Mouse (Mus musculus) WW6 (cell line): ENCODE data around the gene Scarb1.

ENCODE experiments used
- DNase-seq: peaks from one replicate; pipeline ENCODE4 v3.0.0-alpha.2; 2013; ENCODE audit warnings: low read depth, low spot score

Scarb1 gene

DNA sequence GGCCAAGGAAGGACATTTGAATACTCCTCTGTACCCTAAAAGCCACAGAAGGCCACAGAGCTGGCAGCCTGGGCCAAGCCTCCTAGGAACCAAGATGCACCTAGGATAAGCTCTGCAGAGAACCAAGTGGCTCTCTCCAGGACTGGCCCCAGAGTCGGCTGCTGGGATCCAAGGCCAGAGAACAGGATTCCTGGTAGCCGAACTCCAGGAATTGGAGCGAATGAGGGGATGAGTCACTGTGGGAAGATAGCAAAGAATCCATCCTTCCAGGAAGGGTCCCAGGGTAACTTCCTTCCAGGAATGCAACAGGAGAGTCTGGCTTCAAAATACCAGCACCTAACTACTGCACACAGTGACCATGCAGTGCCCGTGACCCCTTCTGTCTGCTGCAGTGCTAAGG is 8.6 kb downstream of the Scarb1 start:
- no peak for DNase-seq

DNA sequence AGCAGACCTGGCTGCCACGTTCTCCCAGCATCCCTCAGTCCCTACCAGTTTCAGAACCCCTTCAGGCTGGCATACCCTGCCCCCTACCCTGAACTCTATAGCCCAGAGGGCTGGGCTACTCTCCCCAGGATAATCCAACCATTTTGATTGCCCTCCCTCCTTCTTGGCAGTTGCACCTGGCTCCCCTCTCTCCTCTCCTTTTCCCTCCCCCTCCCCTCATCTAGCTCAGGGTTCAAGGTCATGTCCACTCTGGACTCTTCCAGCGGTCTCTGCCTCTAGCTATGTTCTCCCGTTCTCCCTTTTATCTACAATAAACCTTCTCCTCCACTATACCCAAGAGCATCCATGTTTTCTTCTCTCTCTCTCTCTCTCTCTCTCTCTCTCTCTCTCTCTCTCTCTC is 9.1 kb downstream of the Scarb1 start:
- DNase-seq, result no peak

DNA sequence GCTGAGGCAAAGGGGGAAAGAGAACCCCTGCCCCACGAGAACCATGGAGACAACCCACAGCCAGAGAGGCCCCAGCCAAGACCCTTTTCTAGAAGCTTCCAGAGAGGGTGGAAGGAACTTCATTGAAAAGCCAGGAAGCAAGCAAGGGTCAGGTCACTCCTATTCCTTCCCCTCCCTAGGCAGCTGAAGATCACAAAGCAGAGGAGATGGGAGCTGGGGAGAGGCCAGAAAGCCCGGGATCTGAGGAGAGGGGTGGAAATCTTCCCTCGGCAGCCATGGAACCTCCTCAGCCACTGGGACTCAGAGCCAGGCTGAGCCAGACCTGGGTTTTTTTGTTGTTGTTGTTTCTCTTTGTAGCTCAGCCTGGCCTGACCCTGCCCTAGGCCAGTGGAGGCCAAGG is 9.8 kb downstream of the Scarb1 start:
- DNase-seq, result no peak

DNA sequence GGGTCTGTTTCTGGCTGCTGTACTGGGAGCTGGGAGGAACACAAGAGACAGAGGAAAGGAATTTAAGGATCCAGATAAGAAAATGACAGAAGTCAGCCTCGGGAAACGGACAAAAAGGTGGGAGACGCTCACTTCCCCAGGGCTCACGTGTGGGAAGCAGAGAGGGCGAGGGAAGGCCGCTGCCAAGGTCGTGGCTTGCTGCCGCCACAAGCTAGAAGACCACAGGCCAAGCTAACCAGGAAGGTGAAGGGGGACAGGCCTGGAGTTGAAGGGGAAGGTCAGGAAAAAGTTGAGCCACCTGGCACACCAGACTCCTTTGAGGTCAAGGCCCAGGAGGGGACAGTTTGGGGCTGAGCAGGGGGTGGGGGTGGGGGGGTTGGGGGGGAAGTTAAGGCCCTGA is 10.2 kb downstream of the Scarb1 start:
- no peak for DNase-seq

DNA sequence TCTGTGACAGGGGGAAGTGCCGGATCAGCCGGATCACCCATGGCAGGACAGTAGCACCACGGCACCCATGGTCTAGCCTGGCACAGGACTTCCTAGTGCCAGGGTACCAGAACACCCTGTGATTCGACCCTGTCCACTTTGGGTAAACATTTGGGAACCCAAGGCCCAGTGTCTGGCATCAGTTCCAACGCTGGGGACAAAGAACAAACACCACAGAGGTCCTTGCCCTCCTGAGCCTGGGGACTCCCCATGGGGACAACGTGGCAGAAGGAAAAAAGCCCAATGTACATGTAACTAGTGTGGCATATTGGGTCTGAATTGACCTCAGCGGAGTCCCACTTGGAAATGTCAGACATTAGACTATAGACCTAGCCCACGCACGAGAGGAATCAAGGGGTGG is 10.7 kb downstream of the Scarb1 start:
- no peak for DNase-seq

DNA sequence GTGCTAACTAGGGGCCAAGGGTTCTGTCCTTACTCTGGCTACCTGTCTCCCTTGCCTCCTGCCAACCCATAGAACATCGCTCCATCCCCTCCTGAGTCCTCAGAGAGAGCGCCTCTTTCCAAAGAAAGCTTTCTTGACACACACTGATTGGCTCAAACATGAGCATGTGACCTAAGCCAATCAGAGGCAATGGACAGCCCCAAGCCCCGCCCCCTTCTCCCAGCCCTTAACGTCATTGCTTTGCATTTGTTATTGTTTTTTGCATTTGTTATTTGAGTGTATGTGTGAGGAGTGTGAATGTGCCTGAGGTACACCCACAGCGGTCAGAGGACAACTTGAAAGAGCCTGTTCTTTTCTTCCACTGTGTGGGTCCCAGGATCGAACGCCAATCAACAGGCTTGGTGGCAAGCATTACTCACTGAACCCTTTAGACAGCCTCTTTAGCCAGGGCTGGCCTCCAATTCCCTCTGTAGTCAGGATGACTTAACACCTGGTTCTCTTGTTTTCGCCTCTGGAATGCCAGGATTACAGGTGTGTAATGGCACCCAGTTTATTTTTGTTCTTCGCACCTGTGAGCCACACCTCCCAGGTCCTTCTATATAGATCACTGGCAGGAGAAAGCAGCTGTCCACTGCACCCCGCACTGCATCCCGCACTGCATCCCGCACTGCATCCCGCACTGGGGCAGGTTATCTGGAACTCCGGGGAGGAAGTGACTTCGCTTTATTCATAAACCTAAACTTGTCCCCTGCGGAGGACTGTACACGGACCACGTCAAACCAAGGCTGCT is 13.1 kb downstream of the Scarb1 start:
- no peak for DNase-seq

DNA sequence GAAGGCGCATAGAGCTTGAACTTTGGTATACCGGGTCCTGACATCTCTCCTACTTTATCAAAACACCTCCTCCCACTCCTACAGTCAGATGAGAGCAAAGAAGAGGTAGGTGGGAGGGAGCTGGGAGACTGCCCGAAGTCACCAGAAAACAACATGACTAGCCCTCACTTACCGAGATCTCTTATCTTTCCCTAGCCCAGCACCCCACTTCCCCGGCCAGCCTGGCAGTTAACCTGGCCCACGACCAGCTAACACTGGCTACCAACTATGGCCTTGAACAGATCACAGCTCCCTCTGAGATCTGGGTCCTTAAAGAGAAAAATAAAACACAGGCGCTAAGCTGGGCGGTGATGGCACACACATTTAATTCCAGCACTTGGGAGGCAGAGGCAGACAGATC is 14.5 kb downstream of the Scarb1 start:
- no peak for DNase-seq

DNA sequence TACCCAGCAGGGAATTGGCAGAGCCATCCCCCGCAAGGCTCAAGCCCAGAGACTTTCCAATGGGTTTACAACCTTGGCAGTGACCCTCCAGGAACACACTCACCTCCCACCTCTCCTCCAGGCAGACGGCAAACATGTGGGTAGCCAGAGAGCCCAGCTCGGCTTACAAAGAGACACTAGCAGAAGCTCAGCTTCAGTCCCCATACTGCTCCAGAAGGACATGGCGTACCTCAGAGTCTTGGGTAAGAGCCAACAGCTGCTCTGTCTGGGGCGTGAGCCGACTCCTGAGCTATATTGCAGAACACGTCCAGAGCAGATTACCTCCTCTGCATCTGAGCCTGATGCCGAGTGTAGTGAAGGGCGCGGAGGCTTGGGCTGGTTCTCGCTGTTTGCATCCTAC is 15.0 kb downstream of the Scarb1 start:
- DNase-seq, result no peak

DNA sequence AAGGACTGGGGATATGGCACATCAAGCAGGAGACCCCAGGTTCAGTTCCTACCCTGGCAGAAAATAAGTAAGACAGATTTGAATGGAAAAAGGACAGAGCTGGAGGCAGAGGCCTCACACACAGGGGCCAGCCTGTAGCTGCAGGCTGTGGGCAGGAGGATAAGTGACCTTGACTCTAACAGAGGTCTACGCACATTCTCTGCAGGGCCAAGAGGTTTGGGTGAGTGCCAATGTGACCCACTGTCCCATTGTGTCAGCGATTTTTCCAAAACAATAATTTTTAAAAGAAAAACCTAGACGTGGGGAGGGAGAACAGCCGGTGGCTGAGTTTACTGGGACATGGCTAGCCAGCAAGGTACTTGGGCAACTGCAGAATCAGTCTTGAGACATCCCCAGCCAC is 15.6 kb downstream of the Scarb1 start:
- no peak for DNase-seq

DNA sequence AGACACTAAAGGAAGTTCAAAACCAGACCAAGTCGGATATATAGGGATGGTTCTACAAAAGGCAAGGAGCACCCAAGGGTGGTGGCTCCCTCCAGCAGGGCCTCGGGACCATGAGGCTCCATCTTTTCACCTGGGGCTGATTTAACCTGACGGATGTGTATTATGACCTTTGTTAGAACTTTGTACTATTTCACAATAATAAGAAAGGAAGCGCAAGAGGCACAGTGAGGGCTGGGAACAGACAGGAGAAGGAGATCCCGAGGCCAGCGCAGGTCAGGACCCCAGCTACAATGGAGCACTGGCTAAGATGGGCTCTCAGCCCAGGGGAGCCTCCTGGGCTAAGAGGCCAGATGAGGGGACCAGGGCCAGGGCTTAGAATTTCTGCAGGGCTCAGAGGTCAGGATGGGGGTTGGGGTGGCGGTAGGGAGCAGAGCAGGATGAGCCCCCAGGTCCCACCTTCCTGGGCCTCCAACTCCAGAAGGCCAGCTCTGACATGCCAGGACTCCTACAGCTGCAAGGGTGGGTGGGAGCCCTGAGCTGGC is 16.9 kb downstream of the Scarb1 start:
- no peak for DNase-seq

DNA sequence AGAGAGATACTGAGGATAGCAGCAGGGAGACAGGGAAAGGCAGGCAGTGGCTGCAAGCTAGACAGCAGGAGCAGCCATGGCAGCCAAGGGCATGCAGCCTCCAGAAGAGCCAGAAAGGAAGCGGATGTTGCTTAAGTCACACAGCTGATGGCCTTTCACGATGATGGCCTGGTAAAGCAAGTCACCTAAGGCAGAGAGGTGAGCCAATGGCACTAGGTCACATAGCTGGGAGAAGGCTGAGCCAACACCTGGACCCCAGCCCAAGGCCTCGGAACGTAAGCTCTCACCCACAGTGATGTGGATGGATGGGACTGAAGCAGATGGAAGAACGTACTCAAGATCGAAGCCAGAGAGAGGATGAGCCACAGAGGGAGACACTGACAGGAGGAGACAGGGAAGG is 17.8 kb downstream of the Scarb1 start:
- DNase-seq, result no peak

DNA sequence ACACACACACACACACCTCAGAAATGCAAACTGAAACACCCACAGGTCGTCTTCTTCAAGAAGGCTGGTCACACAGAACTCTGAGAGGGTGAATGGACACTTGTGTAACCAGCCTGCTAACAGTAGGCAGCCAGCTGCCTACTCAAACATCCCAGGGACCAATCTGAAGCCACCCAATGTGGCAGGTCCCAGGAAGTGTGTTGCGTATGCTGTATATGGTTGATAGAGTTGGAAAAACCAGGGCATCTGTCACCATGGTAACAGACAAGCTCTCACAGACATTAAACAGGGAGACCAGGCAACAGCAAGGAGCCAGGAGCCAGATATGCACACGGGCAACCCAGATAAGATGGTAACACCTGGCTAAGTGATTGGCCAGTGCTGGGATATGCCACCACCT is 19.1 kb downstream of the Scarb1 start:
- no peak for DNase-seq

DNA sequence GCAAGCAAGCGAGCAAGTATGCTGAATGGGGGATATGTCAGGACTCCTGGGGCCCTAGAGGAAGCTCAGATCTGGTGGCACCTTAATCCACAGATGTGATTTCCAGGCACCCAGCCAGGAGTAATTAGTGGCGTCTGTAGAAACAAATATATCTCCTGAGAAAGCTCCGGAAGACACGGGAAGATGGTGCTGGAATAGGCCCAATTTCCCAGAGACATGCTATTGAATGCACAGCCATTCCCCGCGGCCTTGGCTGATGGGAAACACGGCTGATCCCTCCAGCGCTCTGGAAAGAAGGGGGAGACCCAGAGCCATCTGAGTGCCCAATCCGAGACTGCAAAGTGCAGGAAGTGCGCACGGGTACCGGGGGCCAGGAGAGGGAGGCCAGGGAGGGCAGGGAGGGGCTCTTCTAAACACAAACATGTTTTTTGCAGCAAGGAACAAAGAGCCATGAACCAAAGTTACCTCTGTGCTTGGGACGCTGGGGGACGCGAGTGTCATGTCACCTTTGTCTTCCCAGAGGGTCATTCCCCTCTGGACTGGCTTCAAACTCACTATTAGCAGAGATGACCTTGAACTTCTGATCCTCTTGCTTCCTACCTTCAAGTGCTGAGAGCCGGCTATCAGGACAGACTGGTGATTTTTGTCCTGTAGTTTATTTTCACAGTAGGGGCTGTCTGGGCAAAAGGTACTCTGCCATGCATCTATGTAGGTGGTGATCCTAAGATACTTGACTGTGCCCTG is 21.7 kb downstream of the Scarb1 start:
- DNase-seq, result no peak

DNA sequence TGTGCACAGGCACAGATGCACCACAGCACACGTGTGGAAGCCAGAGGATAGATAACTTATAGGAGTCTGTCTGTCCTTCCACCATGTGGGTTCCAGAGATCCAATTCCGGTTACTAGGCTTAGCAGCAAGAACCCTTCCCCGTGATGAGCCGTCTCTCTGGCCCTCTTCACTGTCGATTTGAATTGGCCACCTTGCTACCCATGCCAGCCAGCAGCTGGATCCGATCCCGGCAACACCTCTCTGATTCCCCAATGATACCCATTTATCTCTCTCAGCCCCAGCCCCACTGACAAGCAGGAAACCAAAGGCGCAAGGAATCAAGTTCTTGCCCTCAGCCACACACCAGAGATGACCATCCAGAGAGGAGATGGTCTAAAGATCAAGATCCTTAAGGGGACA is 22.9 kb downstream of the Scarb1 start:
- DNase-seq, result no peak

DNA sequence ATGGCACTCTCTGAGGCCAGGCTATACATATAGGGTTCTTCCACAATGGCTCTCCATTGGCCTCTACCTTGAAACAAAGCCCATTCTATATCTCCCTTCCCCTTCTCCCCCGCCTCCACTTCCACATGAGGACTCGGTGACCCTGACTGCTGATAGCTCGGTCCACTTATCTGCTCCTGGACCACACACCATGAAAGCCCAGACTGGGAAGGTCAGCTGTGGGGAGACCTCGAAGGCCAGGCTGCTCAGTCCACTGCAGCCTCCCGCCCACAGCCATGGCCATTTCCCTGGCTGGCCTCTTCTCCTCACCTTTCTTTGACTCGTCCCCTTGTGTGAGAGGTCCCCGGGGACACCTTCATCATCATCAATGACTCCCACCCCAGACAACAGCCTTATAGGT is 23.6 kb downstream of the Scarb1 start:
- no peak for DNase-seq

DNA sequence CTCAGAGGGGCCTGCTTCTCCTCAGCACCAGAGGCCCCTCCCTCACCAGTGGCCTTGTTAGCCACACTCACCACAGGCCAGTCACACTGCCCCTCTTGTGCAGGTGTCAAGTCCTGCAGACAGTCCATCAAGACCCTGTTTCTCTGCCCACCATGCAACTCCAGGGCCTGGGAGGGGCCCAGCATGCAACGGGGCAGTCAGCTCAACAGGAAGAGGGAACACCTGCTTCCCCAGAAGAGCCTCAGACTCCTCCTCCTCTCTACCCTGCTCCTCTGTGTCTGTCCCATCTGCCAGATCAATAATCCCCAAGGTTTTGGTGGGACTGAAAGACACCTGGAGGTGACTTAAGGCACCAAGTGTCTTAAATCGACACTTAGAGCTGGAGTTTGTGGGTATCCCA is 24.1 kb downstream of the Scarb1 start:
- no peak for DNase-seq

DNA sequence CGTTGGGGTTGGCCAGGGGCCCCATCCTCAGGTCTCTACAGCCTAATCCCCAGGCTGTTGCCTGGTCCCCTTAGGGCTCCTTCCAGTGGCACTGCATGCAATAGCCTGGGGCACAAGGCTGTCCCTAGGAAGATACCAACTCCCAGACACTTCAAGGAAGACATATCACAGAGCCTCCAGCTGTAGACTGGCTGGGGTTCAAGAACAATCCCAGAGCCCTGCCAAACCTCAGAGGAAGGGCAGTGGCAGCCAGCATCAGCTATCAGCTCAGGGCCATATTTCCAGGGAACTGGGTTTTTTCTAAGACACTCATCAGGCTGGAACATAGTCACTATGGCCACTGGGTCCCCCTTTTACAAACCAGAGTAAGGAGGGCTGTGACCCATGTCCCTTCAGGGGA is 25.8 kb downstream of the Scarb1 start:
- DNase-seq, result no peak

DNA sequence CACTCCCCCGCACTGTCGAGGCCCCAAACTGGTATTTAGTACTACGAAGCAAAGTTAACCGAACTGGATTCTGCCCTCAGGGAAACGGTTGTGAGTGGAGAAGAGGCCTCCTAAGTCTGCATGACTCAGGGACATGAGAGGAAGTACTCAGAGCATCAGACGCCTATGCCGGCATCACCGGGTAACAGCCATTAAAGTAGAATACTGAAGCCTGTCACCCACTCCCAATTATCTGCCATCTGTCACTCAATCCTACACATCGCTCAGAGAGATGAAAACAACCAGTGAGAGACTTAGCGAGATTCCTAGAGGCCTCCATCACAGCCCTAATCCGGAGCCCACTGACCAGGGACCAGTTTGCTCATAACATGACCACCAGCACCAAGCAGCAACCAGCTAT is 26.9 kb downstream of the Scarb1 start:
- DNase-seq, result no peak

DNA sequence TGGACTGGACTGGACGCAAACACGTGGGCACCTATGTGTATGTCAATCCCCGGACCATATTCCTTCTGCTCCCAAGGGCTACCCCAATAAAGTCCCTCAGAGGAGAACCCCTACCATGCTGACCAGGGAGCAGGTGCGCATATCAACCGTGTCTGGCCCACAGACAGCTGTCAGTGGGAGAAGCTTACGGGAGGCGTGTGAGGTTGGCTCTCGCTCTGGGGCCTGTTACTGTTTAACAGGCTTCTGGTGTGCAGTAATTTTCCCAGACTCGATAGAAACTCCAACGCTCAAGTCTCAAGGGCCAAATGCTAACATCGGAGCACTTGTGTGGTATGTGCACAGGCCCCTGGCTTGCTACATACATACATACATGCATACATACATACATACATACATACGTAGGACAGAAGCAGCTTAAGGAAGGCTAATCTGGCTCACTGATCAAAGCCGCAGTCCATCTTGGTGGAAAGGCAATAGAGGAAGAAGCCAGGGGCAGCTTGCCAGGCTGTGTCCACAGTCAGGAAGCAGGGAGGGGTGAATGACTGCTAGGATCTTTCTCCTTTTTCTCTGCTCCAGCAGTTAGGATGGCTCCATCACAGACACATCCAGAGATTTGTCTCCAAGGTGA is 27.8 kb downstream of the Scarb1 start:
- DNase-seq, result no peak

DNA sequence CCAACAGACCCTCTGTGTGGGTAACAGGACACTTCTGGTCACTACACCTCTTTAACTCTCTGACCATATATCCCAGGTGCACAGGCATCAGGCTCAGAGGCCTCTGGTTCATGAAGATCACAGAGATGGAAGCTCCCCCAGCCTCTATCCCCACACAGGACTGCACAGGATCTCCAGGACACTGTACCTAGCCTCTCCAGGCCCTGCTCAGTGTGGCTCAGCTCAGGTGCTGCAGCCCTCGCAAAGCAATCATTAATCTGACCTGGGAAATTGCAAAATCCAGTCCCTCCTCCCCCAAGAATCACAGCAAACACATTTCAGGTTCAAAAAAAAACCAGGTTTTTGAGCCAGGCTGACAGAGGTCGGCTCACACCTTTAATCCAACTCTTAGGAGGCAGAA is 29.9 kb downstream of the Scarb1 start:
- no peak for DNase-seq

DNA sequence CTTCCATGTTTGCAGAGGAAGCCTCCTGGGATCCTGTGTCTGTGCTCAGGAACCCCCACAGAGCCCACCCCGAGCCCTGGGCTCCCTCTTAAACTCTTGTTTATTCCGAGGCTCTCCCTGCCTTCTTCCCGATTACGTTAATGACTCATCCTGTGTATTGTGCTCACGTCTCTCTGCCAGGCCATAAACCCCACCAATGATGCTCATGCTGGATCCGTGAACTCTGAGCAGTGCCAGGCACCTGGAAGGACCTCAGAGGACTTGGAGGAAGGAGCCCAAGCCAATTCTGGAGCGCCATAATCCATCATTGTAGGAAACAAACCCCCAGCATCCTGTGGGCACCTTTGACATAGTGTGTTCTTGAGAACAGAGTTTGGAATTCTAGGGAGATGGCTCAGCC is 31.7 kb downstream of the Scarb1 start:
- no peak for DNase-seq

DNA sequence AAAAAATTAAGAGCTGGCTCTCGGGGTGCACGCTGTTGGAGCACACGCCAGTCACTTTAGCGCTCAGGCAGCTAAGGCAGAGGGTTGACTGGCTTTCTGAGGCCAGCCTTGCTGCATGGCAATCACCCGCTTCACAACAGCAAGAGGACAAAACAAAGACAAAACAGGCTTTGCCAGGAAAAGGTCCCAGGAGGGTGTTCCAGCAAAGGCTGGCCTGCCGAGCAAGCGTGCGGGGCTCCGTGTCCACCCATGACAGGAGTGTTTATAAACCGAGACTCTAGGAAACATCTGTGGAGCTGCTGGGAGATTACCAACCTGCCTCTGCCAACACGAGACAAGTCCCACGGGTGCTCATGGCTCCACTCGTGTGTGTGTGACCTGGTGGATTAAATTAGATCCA is 34.1 kb downstream of the Scarb1 start:
- DNase-seq, result no peak

DNA sequence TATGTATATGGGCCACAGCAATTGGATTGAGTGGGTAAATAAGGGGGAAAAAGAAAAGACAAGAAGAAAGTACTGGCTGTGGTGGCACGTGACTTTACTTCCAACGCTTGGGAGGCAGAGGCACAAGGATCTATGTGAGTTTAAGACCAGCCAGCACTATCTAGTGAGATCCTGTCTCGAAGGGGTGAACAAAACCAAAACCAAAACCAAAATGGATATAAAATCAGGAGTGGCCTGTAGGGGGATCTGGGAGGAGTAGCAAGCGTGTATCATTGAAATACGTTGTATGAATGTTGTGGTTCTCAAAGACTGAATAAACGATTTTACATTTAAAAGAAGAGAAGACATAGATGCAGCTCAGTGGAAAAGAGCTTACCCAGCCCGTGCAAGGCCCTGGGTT is 34.5 kb downstream of the Scarb1 start:
- DNase-seq, result no peak
